Mouse (Mus musculus) midbrain, embryonic 12.5 days (tissue): ENCODE data around the gene C2cd4a. TPM values are rescaled to one million over a fixed set of nuclear protein-coding genes. Genes with fewer than 3 reads are reported as not detected.

ENCODE experiments used
- ATAC-seq: fragments of 200-750 bp; cut with Nextera tagmentation; 2 replicates; pipeline ENCODE4 v1.8.0; 2017; ENCODE audit warnings: low read depth, moderate TSS enrichment, moderate library complexity; ENCODE audit not compliant: low FRiP score
- H3K27ac ChIP-seq: fragments of 300-500 bp; sonication (generic); replicated peaks from 2 replicates; pipeline ENCODE4 v1.5.1; 2016; ENCODE audit warnings: mild to moderate bottlenecking
- H3K27me3 ChIP-seq: fragments of 300-500 bp; sonication (generic); 2 replicates; pipeline ENCODE4 v1.6.1; 2016; ENCODE audit warnings: mild to moderate bottlenecking
- H3K36me3 ChIP-seq: fragments of 300-500 bp; sonication (generic); 2 replicates; pipeline ENCODE4 v1.6.1; 2016
- H3K4me1 ChIP-seq: fragments of 300-500 bp; sonication (generic); 2 replicates; pipeline ENCODE4 v1.6.1; 2016
- H3K4me2 ChIP-seq: fragments of 300-500 bp; sonication (generic); replicated peaks from 2 replicates; pipeline ENCODE4 v1.6.1; 2016; ENCODE audit warnings: mild to moderate bottlenecking, moderate library complexity
- H3K4me3 ChIP-seq: fragments of 300-500 bp; sonication (generic); 2 replicates; pipeline ENCODE4 v1.5.1; 2016; ENCODE audit warnings: mild to moderate bottlenecking
- H3K9ac ChIP-seq: fragments of 300-500 bp; sonication (generic); replicated peaks from 2 replicates; pipeline ENCODE4 v1.6.1; 2016; ENCODE audit warnings: mild to moderate bottlenecking, moderate library complexity
- H3K9me3 ChIP-seq: fragments of 300-500 bp; sonication (generic); 2 replicates; pipeline ENCODE4 v1.6.1; 2016; ENCODE audit warnings: mild to moderate bottlenecking
- WGBS: fragments of 180-500 bp; shearing (Covaris S2); methylation state at CpG from one replicate; pipeline ENCODE4 v1.1.7; 2016; 5-methylcytosine and 5-hydroxymethylcytosine counted together
- polyA plus RNA-seq: library from polyadenylated mRNA; unstranded; fragments of >200 nt; fragmentation: Nextera tagmentation; extraction: Ambion mirVana; gene quantifications from 2 replicates; pipeline ENCODE4 v1.2.1, GENCODE M21; 2016

C2cd4a gene
- polyA plus RNA-seq, 1 experiment from 2014 or later, result 0.17 TPM

GRCm38 (mm10) chr9:67851150-67851549 is 19.0 kb upstream of the C2cd4a start:
- 0 out of 2 replicates have a peak, but pooled peaks cover 5% of the 10 kb centered on the region for H3K36me3 ChIP-seq
- 80% methylated on average over 4 of the region's 4 CpGs for WGBS
- no peaks in the 10 kb centered on the region for H3K9me3 ChIP-seq
- no peak for ATAC-seq
- no peak overlapping the region for H3K4me2 ChIP-seq
- no peaks in the 10 kb centered on the region for H3K27me3 ChIP-seq
- H3K4me3 ChIP-seq, result no peak overlapping the region
- no peak overlapping the region for H3K27ac ChIP-seq
- H3K9ac ChIP-seq, result no peak overlapping the region
- H3K4me1 ChIP-seq, result no peaks in the 10 kb centered on the region; the same call in 1 of the 2 replicates

- Histone ChIP-seq H3K4me1 (no peaks in the 10 kb centered on the region; the same call in 1 of the 2 replicates), H3K4me2 (no peak overlapping the region), H3K27me3 (no peaks in the 10 kb centered on the region), H3K9ac (no peak overlapping the region), H3K36me3 (0 out of 2 replicates have a peak, but pooled peaks cover 3% of the 10 kb centered on the region), H3K4me3 (no peak overlapping the region), H3K27ac (no peak overlapping the region), H3K9me3 (no peaks in the 10 kb centered on the region)
- WGBS, result 98% methylated on average over 3 of the region's 3 CpGs
- ATAC-seq, result no peak
Observed at GRCm38 (mm10) chr9:67849846-67850245, 17.7 kb upstream of the C2cd4a start.

- ATAC-seq, result no peak
- Histone ChIP-seq H3K9me3 (no peaks in the 10 kb centered on the region), H3K4me3 (no peak overlapping the region), H3K27me3 (no peaks in the 10 kb centered on the region), H3K4me2 (no peak overlapping the region), H3K36me3 (no peaks in the 10 kb centered on the region), H3K9ac (no peak overlapping the region), H3K4me1 (no peaks in the 10 kb centered on the region; the same call in 1 of the 2 replicates), H3K27ac (no peak overlapping the region)
- 83% methylated on average over 12 of the region's 12 CpGs for WGBS
Observed at GRCm38 (mm10) chr9:67849397-67849796, 17.3 kb upstream of the C2cd4a start.

- no peaks in the 10 kb centered on the region; the same call in 1 of the 2 replicates for H3K4me1 ChIP-seq
- no peak overlapping the region for H3K27ac ChIP-seq
- no peak overlapping the region for H3K4me3 ChIP-seq
- H3K4me2 ChIP-seq, result no peak overlapping the region
- no peak for ATAC-seq
- 92% methylated on average over 3 of the region's 3 CpGs for WGBS
- H3K9ac ChIP-seq, result no peak overlapping the region
- H3K36me3 ChIP-seq, result no peaks in the 10 kb centered on the region
- H3K9me3 ChIP-seq, result no peaks in the 10 kb centered on the region
- no peaks in the 10 kb centered on the region for H3K27me3 ChIP-seq
Observed at GRCm38 (mm10) chr9:67847606-67848005, 15.5 kb upstream of the C2cd4a start.

- H3K4me3 ChIP-seq, result no peak overlapping the region
- H3K36me3 ChIP-seq, result no peaks in the 10 kb centered on the region
- 95% methylated on average over 2 of the region's 2 CpGs for WGBS
- no peak overlapping the region for H3K4me2 ChIP-seq
- no peak overlapping the region for H3K9ac ChIP-seq
- H3K4me1 ChIP-seq, result peaks cover 1% of the 10 kb centered on the region; the same call in 1 of the 2 replicates
- no peak overlapping the region for H3K27ac ChIP-seq
- no peaks in the 10 kb centered on the region for H3K9me3 ChIP-seq
- no peaks in the 10 kb centered on the region for H3K27me3 ChIP-seq
- ATAC-seq, result no peak
Observed at GRCm38 (mm10) chr9:67846089-67846488, 14.0 kb upstream of the C2cd4a start.

GRCm38 (mm10) chr9:67845648-67846047 is 13.5 kb upstream of the C2cd4a start:
- Histone ChIP-seq H3K4me1 (peaks cover 5% of the 10 kb centered on the region; the same call in 1 of the 2 replicates), H3K27ac (no peak overlapping the region), H3K4me3 (no peak overlapping the region), H3K27me3 (no peaks in the 10 kb centered on the region), H3K36me3 (no peaks in the 10 kb centered on the region), H3K9ac (no peak overlapping the region), H3K9me3 (no peaks in the 10 kb centered on the region), H3K4me2 (no peak overlapping the region)
- 82% methylated on average over 5 of the region's 5 CpGs for WGBS
- no peak for ATAC-seq

GRCm38 (mm10) chr9:67845012-67845411 is 12.9 kb upstream of the C2cd4a start:
- Histone ChIP-seq H3K4me3 (no peak overlapping the region), H3K36me3 (no peaks in the 10 kb centered on the region)
- no peak for ATAC-seq

GRCm38 (mm10) chr9:67842797-67843196 is 10.7 kb upstream of the C2cd4a start:
- Histone ChIP-seq H3K9ac (no peak overlapping the region), H3K9me3 (no peaks in the 10 kb centered on the region), H3K4me3 (no peak overlapping the region), H3K36me3 (no peaks in the 10 kb centered on the region), H3K27me3 (no peaks in the 10 kb centered on the region), H3K4me1 (peaks cover 5% of the 10 kb centered on the region; the same call in 1 of the 2 replicates), H3K4me2 (no peak overlapping the region), H3K27ac (no peak overlapping the region)
- 82% methylated on average over 5 of the region's 5 CpGs for WGBS
- no peak for ATAC-seq

More at GRCm38 (mm10) chr9:67845012-67845411, 12.9 kb upstream of the C2cd4a start:
- Histone ChIP-seq H3K4me2 (no peak overlapping the region), H3K27me3 (no peaks in the 10 kb centered on the region), H3K9ac (no peak overlapping the region), H3K27ac (no peak overlapping the region), H3K9me3 (no peaks in the 10 kb centered on the region), H3K4me1 (peaks cover 5% of the 10 kb centered on the region; the same call in 1 of the 2 replicates)
- WGBS, result 94% methylated on average over 4 of the region's 4 CpGs

GRCm38 (mm10) chr9:67839981-67840859 is 8.1 kb upstream of the C2cd4a start, which contains the start of gene Vps13c:
Gene Vps13c, plus strand, starts transcription at chr9:67840396.
- Histone ChIP-seq H3K9ac (peak within 1 kb of the TSS; percentile 75), H3K27me3 (no peaks in the 10 kb centered on the region), H3K4me3 (peak within 1 kb of the TSS; percentile 73), H3K4me1 (peaks cover 5% of the 10 kb centered on the region; the same call in 1 of the 2 replicates), H3K27ac (peak within 1 kb of the TSS; percentile 81), H3K4me2 (peak within 1 kb of the TSS; percentile 68), H3K9me3 (no peaks in the 10 kb centered on the region), H3K36me3 (no peaks in the 10 kb centered on the region)
- under 1% methylated on average over 35 of the region's 53 CpGs for WGBS
- peak; percentile 98 for ATAC-seq

- no peak for ATAC-seq
- H3K4me3 ChIP-seq, result no peak overlapping the region
- no peaks in the 10 kb centered on the region for H3K36me3 ChIP-seq
- H3K4me2 ChIP-seq, result no peak overlapping the region
- H3K9ac ChIP-seq, result no peak overlapping the region
- H3K27ac ChIP-seq, result no peak overlapping the region
- H3K27me3 ChIP-seq, result peaks cover 20% of the 10 kb centered on the region
- no peaks in the 10 kb centered on the region for H3K9me3 ChIP-seq
- 87% methylated on average over 2 of the region's 2 CpGs for WGBS
- peaks cover 5% of the 10 kb centered on the region; the same call in 1 of the 2 replicates for H3K4me1 ChIP-seq
Observed at GRCm38 (mm10) chr9:67837311-67837710, 5.2 kb upstream of the C2cd4a start.

GRCm38 (mm10) chr9:67834535-67834934 is 2.4 kb upstream of the C2cd4a start:
- H3K4me3 ChIP-seq, result no peak overlapping the region
- 82% methylated on average over 5 of the region's 5 CpGs for WGBS
- ATAC-seq, result no peak
- no peak overlapping the region for H3K9ac ChIP-seq
- H3K36me3 ChIP-seq, result no peaks in the 10 kb centered on the region
- H3K9me3 ChIP-seq, result no peaks in the 10 kb centered on the region
- H3K4me1 ChIP-seq, result peaks cover 18% of the 10 kb centered on the region
- H3K4me2 ChIP-seq, result no peak overlapping the region
- peaks cover 48% of the 10 kb centered on the region for H3K27me3 ChIP-seq
- H3K27ac ChIP-seq, result no peak overlapping the region

GRCm38 (mm10) chr9:67831359-67832045 is 628 bp downstream of the C2cd4a start:
- WGBS, result under 1% methylated on average over 49 of the region's 57 CpGs
- Histone ChIP-seq H3K4me3 (peak overlapping the region; percentile 53), H3K9ac (peak overlapping the region; percentile 34; the same call in 1 of the 2 replicates), H3K4me1 (peaks cover 18% of the 10 kb centered on the region), H3K4me2 (peak overlapping the region; percentile 67), H3K27me3 (peaks cover 56% of the 10 kb centered on the region), H3K27ac (no peak overlapping the region), H3K9me3 (no peaks in the 10 kb centered on the region), H3K36me3 (no peaks in the 10 kb centered on the region)
- no peak; the same call in 1 of the 2 replicates for ATAC-seq
